Mouse (Mus musculus): ENCODE results near the gene Pllp. TPM values are rescaled to one million over a fixed set of nuclear protein-coding genes. Genes with fewer than 3 reads are reported as not detected.
A peak's percentile ranks its signal among the peaks of the same experiment; 100 is the strongest.

The Pllp gene
- polyA plus RNA-seq (2016; fragmentation: Nextera tagmentation; extraction: Ambion mirVana), result 0.27 and 0.34 TPM in 2 replicates

GRCm38 (mm10) chr8:94695994-94696384 lies at the start of gene Pllp:
Gene Pllp, minus strand, starts transcription at chr8:94696278.
- H3K4me3 ChIP-seq, result peak within 1 kb of the TSS; percentile 57
- WGBS, result under 1% methylated on average over 41 of the region's 41 CpGs
- H3K9me3 ChIP-seq, result no peaks in the 10 kb centered on the region
- DNase-seq (ENCODE audit: low spot score), result peak; percentile 73
- H3K4me1 ChIP-seq, result peaks cover 17% of the 10 kb centered on the region
- H3K27me3 ChIP-seq (replicated peaks; ENCODE audit: low read depth, poor library complexity, severe bottlenecking), result peaks cover 76% of the 10 kb centered on the region
- H3K36me3 ChIP-seq (replicated peaks), result no peaks in the 10 kb centered on the region
- no peak within 1 kb of the TSS for H3K27ac ChIP-seq (replicated peaks)

- WGBS, result 90% methylated on average over 7 of the region's 7 CpGs
- H3K9me3 ChIP-seq, result no peaks in the 10 kb centered on the region
These were observed 49.6 kb upstream of the Pllp start, which contains the start of gene Ccl22 for GRCm38 (mm10) chr8:94745476-94746184. Gene Ccl22, plus strand, starts transcription at chr8:94745590.

DNA sequence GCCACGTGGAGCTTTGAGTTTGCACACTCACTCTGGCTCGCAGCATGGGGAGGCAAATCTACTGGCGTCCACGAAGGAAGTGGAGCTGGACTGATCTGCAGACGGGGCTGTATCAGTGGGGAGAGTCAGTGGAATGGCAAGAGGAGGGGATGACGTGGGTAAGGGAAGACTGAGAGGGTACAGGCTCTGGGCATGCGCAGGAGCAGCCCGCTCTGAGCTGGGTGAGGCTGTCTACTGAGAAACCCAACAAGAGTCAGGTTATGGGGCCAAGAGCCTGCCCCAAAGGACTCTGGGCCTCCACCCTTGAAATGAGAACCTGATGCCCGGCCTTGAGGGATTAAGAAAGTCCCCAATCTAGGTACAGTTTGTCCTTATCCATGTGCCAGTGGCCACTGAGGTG lies 48.9 kb upstream of the Pllp start:
- H3K4me1 ChIP-seq, result no peaks in the 10 kb centered on the region
- no peaks in the 10 kb centered on the region for H3K27me3 ChIP-seq (replicated peaks; ENCODE audit: low read depth, poor library complexity, severe bottlenecking)
- DNase-seq (ENCODE audit: low spot score), result no peak
- no peak overlapping the region for H3K27ac ChIP-seq (replicated peaks)
- no peak overlapping the region for H3K4me3 ChIP-seq
- no peaks in the 10 kb centered on the region for H3K36me3 ChIP-seq (replicated peaks)
- 76% methylated on average over 9 of the region's 9 CpGs for WGBS
- H3K9me3 ChIP-seq, result no peaks in the 10 kb centered on the region

More at GRCm38 (mm10) chr8:94745476-94746184, 49.6 kb upstream of the Pllp start, which contains the start of gene Ccl22:
- no peaks in the 10 kb centered on the region for H3K4me1 ChIP-seq
- H3K36me3 ChIP-seq (replicated peaks), result no peaks in the 10 kb centered on the region
- no peak for DNase-seq (ENCODE audit: low spot score)
- no peak within 1 kb of the TSS for H3K27ac ChIP-seq (replicated peaks)
- no peaks in the 10 kb centered on the region for H3K27me3 ChIP-seq (replicated peaks; ENCODE audit: low read depth, poor library complexity, severe bottlenecking)
- H3K4me3 ChIP-seq, result no peak within 1 kb of the TSS

DNA sequence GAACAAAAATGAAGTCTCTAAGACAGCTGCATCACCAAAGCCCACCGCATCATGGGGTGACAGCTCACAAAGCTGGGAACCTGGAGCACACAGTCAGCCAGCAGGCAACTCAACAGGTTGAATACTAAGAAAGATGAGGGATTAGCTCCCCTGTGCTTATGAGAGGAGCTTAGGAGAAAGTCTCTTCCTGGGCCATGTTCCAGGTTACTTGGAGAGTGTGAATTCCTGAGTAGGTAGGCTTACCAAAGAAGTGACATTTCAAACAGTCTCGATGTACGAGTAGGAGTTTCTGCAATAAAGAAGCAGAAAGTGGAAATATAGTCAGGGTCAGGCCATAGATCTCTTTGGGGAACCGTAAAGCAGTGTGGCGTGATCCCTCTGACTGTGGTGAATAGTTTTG lies 48.4 kb upstream of the Pllp start:
- WGBS, result 93% methylated on average over 5 of the region's 5 CpGs

GRCm38 (mm10) chr8:94741726-94742125 lies 45.6 kb upstream of the Pllp start:
- H3K4me3 ChIP-seq, result no peak overlapping the region
- no peaks in the 10 kb centered on the region for H3K4me1 ChIP-seq
- no peak overlapping the region for H3K27ac ChIP-seq (replicated peaks)
- H3K27me3 ChIP-seq (replicated peaks; ENCODE audit: low read depth, poor library complexity, severe bottlenecking), result no peaks in the 10 kb centered on the region
- WGBS, result 93% methylated on average over 4 of the region's 4 CpGs
- H3K9me3 ChIP-seq, result no peaks in the 10 kb centered on the region
- DNase-seq (ENCODE audit: low spot score), result no peak
- H3K36me3 ChIP-seq (replicated peaks), result no peaks in the 10 kb centered on the region

More for the DNA sequence above, 48.4 kb upstream of the Pllp start:
- Histone ChIP-seq H3K9me3 (no peaks in the 10 kb centered on the region), H3K36me3 (replicated peaks) (no peaks in the 10 kb centered on the region), H3K4me1 (no peaks in the 10 kb centered on the region), H3K27ac (replicated peaks) (no peak overlapping the region), H3K27me3 (replicated peaks; ENCODE audit: low read depth, poor library complexity, severe bottlenecking) (no peaks in the 10 kb centered on the region), H3K4me3 (no peak overlapping the region)
- DNase-seq (ENCODE audit: low spot score), result no peak

GRCm38 (mm10) chr8:94740591-94740990 lies 44.5 kb upstream of the Pllp start:
- Histone ChIP-seq H3K9me3 (no peaks in the 10 kb centered on the region), H3K36me3 (replicated peaks) (no peaks in the 10 kb centered on the region), H3K27me3 (replicated peaks; ENCODE audit: low read depth, poor library complexity, severe bottlenecking) (no peaks in the 10 kb centered on the region), H3K4me3 (no peak overlapping the region), H3K4me1 (no peaks in the 10 kb centered on the region), H3K27ac (replicated peaks) (no peak overlapping the region)
- 86% methylated on average over 3 of the region's 3 CpGs for WGBS
- DNase-seq (ENCODE audit: low spot score), result no peak

GRCm38 (mm10) chr8:94739829-94740228 lies 43.8 kb upstream of the Pllp start:
- 85% methylated on average over 6 of the region's 6 CpGs for WGBS
- H3K27ac ChIP-seq (replicated peaks), result no peak overlapping the region
- H3K36me3 ChIP-seq (replicated peaks), result no peaks in the 10 kb centered on the region
- H3K27me3 ChIP-seq (replicated peaks; ENCODE audit: low read depth, poor library complexity, severe bottlenecking), result no peaks in the 10 kb centered on the region
- H3K9me3 ChIP-seq, result no peaks in the 10 kb centered on the region
- no peak for DNase-seq (ENCODE audit: low spot score)
- H3K4me3 ChIP-seq, result no peak overlapping the region
- H3K4me1 ChIP-seq, result no peaks in the 10 kb centered on the region

DNA sequence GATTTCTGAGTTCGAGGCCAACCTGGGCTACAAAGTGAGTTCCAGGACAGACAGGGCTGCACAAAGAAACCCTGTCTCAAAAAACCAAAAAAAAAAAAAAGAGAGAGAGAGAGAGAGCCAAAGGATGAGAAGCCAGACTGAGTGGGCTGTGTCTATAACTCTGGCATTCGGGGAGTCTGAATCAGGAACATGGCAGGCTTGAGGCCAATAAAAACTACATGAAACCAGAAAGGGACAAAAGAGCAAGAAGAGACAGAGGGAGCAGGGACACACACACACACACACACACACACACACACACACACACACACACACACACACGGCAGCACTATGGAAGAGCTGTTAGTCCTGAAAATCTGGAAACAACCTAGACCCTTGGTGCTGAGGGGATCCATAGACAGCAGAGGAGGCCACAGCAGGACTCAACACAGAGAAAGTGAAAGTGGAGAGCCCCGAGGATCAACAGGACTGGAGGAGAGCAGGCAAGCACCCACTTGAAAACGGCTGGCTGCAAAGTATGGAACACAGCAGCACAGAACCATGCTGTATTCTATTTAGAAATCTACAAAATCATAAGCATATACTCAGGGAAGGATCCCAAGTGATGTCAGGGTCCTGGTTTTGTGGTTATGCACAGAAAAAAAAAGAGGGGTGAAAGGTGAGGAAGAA lies 39.5 kb upstream of the Pllp start:
- H3K9me3 ChIP-seq, result no peaks in the 10 kb centered on the region
- no peaks in the 10 kb centered on the region for H3K36me3 ChIP-seq (replicated peaks)
- no peak overlapping the region for H3K27ac ChIP-seq (replicated peaks)
- no peaks in the 10 kb centered on the region for H3K4me1 ChIP-seq
- WGBS, result 85% methylated on average over 5 of the region's 5 CpGs
- no peaks in the 10 kb centered on the region for H3K27me3 ChIP-seq (replicated peaks; ENCODE audit: low read depth, poor library complexity, severe bottlenecking)
- DNase-seq (ENCODE audit: low spot score), result no peak
- H3K4me3 ChIP-seq, result no peak overlapping the region

GRCm38 (mm10) chr8:94734735-94735350 lies 38.8 kb upstream of the Pllp start:
- WGBS, result 75% methylated on average over 7 of the region's 7 CpGs
- DNase-seq (ENCODE audit: low spot score), result no peak
- no peaks in the 10 kb centered on the region for H3K9me3 ChIP-seq
- no peaks in the 10 kb centered on the region for H3K4me1 ChIP-seq
- H3K27ac ChIP-seq (replicated peaks), result no peak overlapping the region
- H3K36me3 ChIP-seq (replicated peaks), result no peaks in the 10 kb centered on the region
- H3K27me3 ChIP-seq (replicated peaks; ENCODE audit: low read depth, poor library complexity, severe bottlenecking), result no peaks in the 10 kb centered on the region
- no peak overlapping the region for H3K4me3 ChIP-seq

DNA sequence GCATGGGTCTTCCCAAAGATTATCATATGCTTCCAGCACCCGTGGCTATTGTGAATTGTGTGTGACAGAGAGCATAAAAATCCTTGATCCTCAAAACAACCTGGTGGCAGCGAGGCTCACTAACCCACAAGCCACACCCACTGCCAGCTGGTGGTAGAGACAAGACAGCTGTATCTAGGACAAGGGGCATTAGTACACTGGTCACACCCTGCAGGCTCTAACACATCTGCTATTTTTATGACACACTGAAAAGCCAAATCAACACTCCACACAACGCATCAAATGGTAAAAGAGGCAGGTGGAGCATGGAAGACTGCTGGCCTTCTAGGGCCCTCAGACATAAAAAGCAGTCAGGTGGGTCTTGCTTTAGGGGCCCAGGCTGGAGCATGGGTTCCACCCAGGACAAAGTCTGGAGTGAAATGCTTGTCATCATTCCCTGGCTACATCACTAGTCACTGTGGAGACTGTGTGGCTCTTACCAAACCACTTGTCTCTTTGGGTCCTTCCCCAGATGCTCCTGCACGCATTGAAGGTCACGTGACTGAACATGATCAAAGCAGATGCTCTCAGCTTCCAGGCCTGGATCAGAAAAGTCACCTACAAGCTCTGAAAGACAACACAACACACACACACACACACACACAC lies 37.9 kb upstream of the Pllp start:
- Histone ChIP-seq H3K27ac (replicated peaks) (no peak overlapping the region), H3K9me3 (no peaks in the 10 kb centered on the region), H3K36me3 (replicated peaks) (no peaks in the 10 kb centered on the region), H3K4me1 (no peaks in the 10 kb centered on the region), H3K4me3 (no peak overlapping the region), H3K27me3 (replicated peaks; ENCODE audit: low read depth, poor library complexity, severe bottlenecking) (no peaks in the 10 kb centered on the region)
- 82% methylated on average over 5 of the region's 5 CpGs for WGBS
- DNase-seq (ENCODE audit: low spot score), result no peak

DNA sequence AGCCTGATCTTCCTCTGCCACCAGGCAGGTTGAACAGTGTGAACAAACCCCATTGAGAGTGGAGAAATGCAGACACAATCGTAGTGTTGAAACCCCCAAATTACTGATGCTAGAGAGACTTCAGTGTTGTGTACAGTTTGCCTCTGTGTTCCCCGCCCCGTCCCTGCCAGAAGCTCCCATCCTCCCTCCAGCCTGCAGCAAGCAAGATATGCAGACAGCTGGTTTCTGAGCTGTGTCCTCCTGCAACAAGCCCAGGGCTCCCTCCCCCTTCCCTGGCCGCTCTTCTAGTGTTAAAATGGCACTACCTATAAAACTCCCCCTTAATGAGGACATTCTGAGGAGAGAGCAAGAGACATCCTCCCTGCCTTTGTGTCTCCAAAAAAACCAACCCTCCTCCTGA lies 33.2 kb upstream of the Pllp start:
- Histone ChIP-seq H3K27me3 (replicated peaks; ENCODE audit: low read depth, poor library complexity, severe bottlenecking) (no peaks in the 10 kb centered on the region), H3K9me3 (no peaks in the 10 kb centered on the region), H3K36me3 (replicated peaks) (no peaks in the 10 kb centered on the region), H3K27ac (replicated peaks) (no peak overlapping the region), H3K4me1 (no peaks in the 10 kb centered on the region), H3K4me3 (no peak overlapping the region)
- 71% methylated on average over 4 of the region's 4 CpGs for WGBS
- no peak for DNase-seq (ENCODE audit: low spot score)

DNA sequence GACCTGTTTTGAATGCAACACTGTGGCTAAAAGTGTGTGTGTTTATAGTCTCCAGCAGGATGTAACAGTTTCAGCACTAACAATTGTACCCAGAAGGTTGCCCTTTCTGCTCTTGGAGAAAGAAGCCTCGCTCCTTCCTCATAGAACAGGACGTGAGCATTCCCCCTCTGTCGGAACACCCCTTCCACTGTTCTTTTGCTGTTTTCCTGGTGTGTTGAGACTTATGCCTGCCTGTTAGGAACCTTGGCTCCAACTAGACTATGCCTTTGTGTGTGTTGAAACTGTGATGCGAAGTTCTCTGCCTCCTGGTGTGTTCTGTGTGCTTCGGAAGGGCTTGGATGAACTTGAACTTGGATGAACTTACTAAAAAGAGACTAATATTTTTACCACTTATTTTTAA lies 29.9 kb upstream of the Pllp start:
- Histone ChIP-seq H3K4me3 (no peak overlapping the region), H3K27ac (replicated peaks) (no peak overlapping the region), H3K27me3 (replicated peaks; ENCODE audit: low read depth, poor library complexity, severe bottlenecking) (no peaks in the 10 kb centered on the region), H3K4me1 (no peaks in the 10 kb centered on the region), H3K36me3 (replicated peaks) (no peaks in the 10 kb centered on the region), H3K9me3 (no peaks in the 10 kb centered on the region)
- WGBS, result 88% methylated on average over 5 of the region's 5 CpGs
- DNase-seq (ENCODE audit: low spot score), result no peak

Data from embryonic facial prominence, embryonic 10.5 days (tissue).